8 mouse cellular contexts compared by ENCODE assay signal in genomic region chr3:103808891-103809798, GRCm38 (mm10). TPM values are rescaled to one million over a fixed set of nuclear protein-coding genes. Genes with fewer than 3 reads are reported as not detected.
A peak's percentile ranks its signal among the peaks of the same experiment; 100 is the strongest.
DNase-seq lines count a peak whose midpoint lies in the region; ATAC-seq lines count a peak whose summit lies in the region.

TSS of gene Dclre1b (minus strand) at chr3:103809444.
TSS of gene Ap4b1 (plus strand) at chr3:103809520.
TSS of gene Gm43064 (plus strand) at chr3:103809573.

- peak within 1 kb of the TSS; percentile 86 for H3K9ac ChIP-seq in hindbrain, embryonic 12.5 days

- WGBS in hindbrain, embryonic 12.5 days: under 1% methylated on average over 65 of the region's 70 CpGs

- peaks cover 25% of the 10 kb centered on the region for H3K36me3 ChIP-seq in hindbrain, embryonic 12.5 days

- peak within 1 kb of the TSS; percentile 68 for H3K4me2 ChIP-seq in hindbrain, embryonic 12.5 days (replicated peaks)

- no peaks in the 10 kb centered on the region for H3K9me3 ChIP-seq in hindbrain, embryonic 12.5 days (replicated peaks)

- peak; percentile 98 for DNase-seq in Muller cell, postnatal 12 days (ENCODE audit: inconsistent ontology term)
- peak; percentile 88 for DNase-seq in cerebellum, adult 9-11 months
- peak; percentile 80 to 86 for DNase-seq in frontal cortex, postnatal 10 days (ENCODE audit: low spot score in 2 of 2)
- peak; percentile 80 to 91 for DNase-seq in layer of hippocampus, postnatal 14 days (ENCODE audit: low spot score in 2 of 2)
- DNase-seq in lung, postnatal 14 days: peak; percentile 92
- peak; percentile 86 for DNase-seq in retina, adult 2 months (ENCODE audit: low read depth, low spot score)
- peak; percentile 91 to 95 for DNase-seq in thymus, postnatal 36 days

- H3K27me3 ChIP-seq in hindbrain, embryonic 12.5 days: no peaks in the 10 kb centered on the region

- H3K27ac ChIP-seq in hindbrain, embryonic 12.5 days: peak within 1 kb of the TSS; percentile 91

- ATAC-seq in hindbrain, embryonic 12.5 days (ENCODE audit: low FRiP score): peak; percentile 99

- peak within 1 kb of the TSS; percentile 66 for H3K4me3 ChIP-seq in hindbrain, embryonic 12.5 days

- peaks cover 14% of the 10 kb centered on the region for H3K4me1 ChIP-seq in hindbrain, embryonic 12.5 days

RNA-seq across cellular contexts. Expression of gene Dclre1b, which starts in this region (rescaled TPM):
- polyA plus RNA-seq in hindbrain, embryonic 12.5 days (2016; fragmentation: Nextera tagmentation; extraction: Ambion mirVana): 22.1 and 24.0 TPM in 2 replicates
- total RNA-seq in layer of hippocampus, postnatal 14 days (2021): 1 to 10 TPM; 8.9 to 9.1 TPM

RNA-seq across cellular contexts. Expression of gene Ap4b1, which starts in this region (rescaled TPM):
- 24.6 and 26.1 TPM in 2 replicates for polyA plus RNA-seq in hindbrain, embryonic 12.5 days (2016; fragmentation: Nextera tagmentation; extraction: Ambion mirVana)
- 10 to 100 TPM; 13.0 to 16.2 TPM for total RNA-seq in layer of hippocampus, postnatal 14 days (2021)

RNA-seq across cellular contexts. Expression of gene Gm43064, which starts in this region (rescaled TPM):
- 0.23 and 0.42 TPM in 2 replicates for polyA plus RNA-seq in hindbrain, embryonic 12.5 days (2016; fragmentation: Nextera tagmentation; extraction: Ambion mirVana)
- under 1 TPM; 0.30 to 0.45 TPM for total RNA-seq in layer of hippocampus, postnatal 14 days (2021)

Comparison
In these comparisons a context has a peak if more than half of its experiments do, and no peak if none do; other contexts are left out.
1. Peak in every context shown above with its lines: DNase-seq, ATAC-seq, H3K4me3 ChIP-seq and H3K27ac ChIP-seq.